Mouse (Mus musculus) kidney, embryonic 16.5 days (tissue): ENCODE measurements at regions not wholly inside any gene's neighbourhood (a gene's known extent, or its start where the extent isn't known, plus 50 kb on each side); places are given as distances from the start of the nearest gene placed in this dataset.
"Not testable (repeated sequence)": the region's sequence is repeated elsewhere in the genome, so short reads cannot be mapped to it uniquely, and the experiment has no call there.

ENCODE experiments used
- ATAC-seq: fragments of 200-750 bp; cut with Nextera tagmentation; 2 replicates; pipeline ENCODE4 v1.8.0; 2017; ENCODE audit warnings: moderate TSS enrichment; ENCODE audit not compliant: low FRiP score, low TSS enrichment
- H3K27ac ChIP-seq: fragments of 300-500 bp; sonication (generic); 2 replicates; pipeline ENCODE4 v1.5.1; 2014; ENCODE audit warnings: low read length
- H3K27me3 ChIP-seq: fragments of 300-500 bp; sonication (generic); 2 replicates; pipeline ENCODE4 v1.6.1; 2014; ENCODE audit warnings: low read length, control low read depth, mixed read lengths; ENCODE audit not compliant: insufficient read depth
- H3K36me3 ChIP-seq: fragments of 300-500 bp; sonication (generic); 2 replicates; pipeline ENCODE4 v1.6.1; 2014; ENCODE audit warnings: low read length, control low read depth, mixed read lengths; ENCODE audit not compliant: insufficient read depth
- H3K4me1 ChIP-seq: fragments of 300-500 bp; sonication (generic); 2 replicates; pipeline ENCODE4 v1.6.1; 2014; ENCODE audit warnings: low read length, control low read depth, mixed read lengths; ENCODE audit not compliant: insufficient read depth
- H3K4me2 ChIP-seq: fragments of 300-500 bp; sonication (generic); replicated peaks from 2 replicates; pipeline ENCODE4 v1.6.1; 2014; ENCODE audit warnings: low read depth, low read length
- H3K4me3 ChIP-seq: fragments of 300-500 bp; sonication (generic); 2 replicates; pipeline ENCODE4 v1.5.1; 2014; ENCODE audit warnings: mild to moderate bottlenecking, low read length
- H3K9ac ChIP-seq: fragments of 300-500 bp; sonication (generic); replicated peaks from 2 replicates; pipeline ENCODE4 v1.6.1; 2014; ENCODE audit warnings: low read length
- H3K9me3 ChIP-seq: fragments of 300-500 bp; sonication (generic); 2 replicates; pipeline ENCODE4 v1.6.1; 2016; ENCODE audit warnings: low read length, control low read depth
- WGBS: fragments of 180-500 bp; shearing (Covaris S2); extraction: QIAGEN DNeasy Blood & Tissue Kit; methylation state at CpG from one replicate; pipeline ENCODE4 v1.1.7; 2014; 5-methylcytosine and 5-hydroxymethylcytosine counted together

- Histone ChIP-seq H3K36me3 (no peaks in the 10 kb centered on the region), H3K27me3 (no peaks in the 10 kb centered on the region), H3K27ac (no peak overlapping the region), H3K4me3 (no peak overlapping the region), H3K4me2 (no peak overlapping the region), H3K9ac (no peak overlapping the region), H3K9me3 (no peaks in the 10 kb centered on the region), H3K4me1 (no peaks in the 10 kb centered on the region)
- no peak for ATAC-seq
Observed at GRCm38 (mm10) chr13:85988633-85989032, 58.1 kb downstream of the Cox7c start.

GRCm38 (mm10) chr13:85982089-85982488, 64.6 kb downstream of the Cox7c start:
- no peaks in the 10 kb centered on the region for H3K36me3 ChIP-seq
- H3K4me3 ChIP-seq, result no peak overlapping the region
- H3K4me1 ChIP-seq, result no peaks in the 10 kb centered on the region
- H3K9me3 ChIP-seq, result no peaks in the 10 kb centered on the region
- ATAC-seq, result no peak
- no peak overlapping the region for H3K9ac ChIP-seq
- H3K27ac ChIP-seq, result no peak overlapping the region
- no peak overlapping the region for H3K4me2 ChIP-seq
- H3K27me3 ChIP-seq, result no peaks in the 10 kb centered on the region
- 68% methylated on average over 1 of the region's 1 CpGs for WGBS

- H3K4me1 ChIP-seq, H3K27me3 ChIP-seq, H3K27ac ChIP-seq, H3K36me3 ChIP-seq, H3K4me2 ChIP-seq, ATAC-seq, H3K9me3 ChIP-seq, H3K4me3 ChIP-seq, H3K9ac ChIP-seq: not testable (repeated sequence)
- WGBS, result 82% methylated on average over 2 of the region's 2 CpGs
Observed at GRCm38 (mm10) chr13:85964005-85964404, 82.7 kb downstream of the Cox7c start.

- no peaks in the 10 kb centered on the region for H3K27me3 ChIP-seq
- no peak overlapping the region for H3K4me3 ChIP-seq
- no peak for ATAC-seq
- H3K9ac ChIP-seq, result no peak overlapping the region
- no peaks in the 10 kb centered on the region for H3K36me3 ChIP-seq
- H3K27ac ChIP-seq, result no peak overlapping the region
- H3K4me2 ChIP-seq, result no peak overlapping the region
- no peaks in the 10 kb centered on the region for H3K4me1 ChIP-seq
- no peaks in the 10 kb centered on the region for H3K9me3 ChIP-seq
Observed at GRCm38 (mm10) chr13:85955284-85955683, 91.4 kb downstream of the Cox7c start.

- no peak for ATAC-seq
- no peaks in the 10 kb centered on the region for H3K4me1 ChIP-seq
- no peaks in the 10 kb centered on the region for H3K9me3 ChIP-seq
- WGBS, result 86% methylated on average over 6 of the region's 6 CpGs
- H3K4me3 ChIP-seq, result no peak overlapping the region
- H3K4me2 ChIP-seq, result no peak overlapping the region
- no peak overlapping the region for H3K9ac ChIP-seq
- H3K27me3 ChIP-seq, result no peaks in the 10 kb centered on the region
- H3K36me3 ChIP-seq, result no peaks in the 10 kb centered on the region
- no peak overlapping the region for H3K27ac ChIP-seq
Observed at GRCm38 (mm10) chr13:85952896-85953295, 93.8 kb downstream of the Cox7c start.

GRCm38 (mm10) chr13:85926825-85927737, 119.6 kb downstream of the Cox7c start:
- 46% methylated on average over 4 of the region's 4 CpGs for whole genome bisulfite sequencing
- Histone ChIP-seq H3K9me3 (no peaks in the 10 kb centered on the region), H3K27ac (peak overlapping the region; percentile 22; the same call in 1 of the 2 replicates), H3K4me1 (0 out of 2 replicates have a peak, but pooled peaks cover 3% of the 10 kb centered on the region), H3K9ac (no peak overlapping the region), H3K4me3 (no peak overlapping the region), H3K27me3 (no peaks in the 10 kb centered on the region), H3K36me3 (no peaks in the 10 kb centered on the region), H3K4me2 (0 out of 2 replicates have a peak overlapping the region, but pooled peaks have one; percentile 12)
- ATAC-seq, result peak; percentile 70; the same call in 1 of the 2 replicates

GRCm38 (mm10) chr13:85926323-85926722, 120.4 kb downstream of the Cox7c start:
- 41% methylated on average over 2 of the region's 2 CpGs for WGBS
- no peak overlapping the region for H3K9ac ChIP-seq
- no peak overlapping the region for H3K4me3 ChIP-seq
- H3K36me3 ChIP-seq, result no peaks in the 10 kb centered on the region
- 0 out of 2 replicates have a peak, but pooled peaks cover 3% of the 10 kb centered on the region for H3K4me1 ChIP-seq
- no peaks in the 10 kb centered on the region for H3K9me3 ChIP-seq
- no peaks in the 10 kb centered on the region for H3K27me3 ChIP-seq
- H3K27ac ChIP-seq, result peak overlapping the region; percentile 22; the same call in 1 of the 2 replicates
- ATAC-seq, result peak; percentile 35; the same call in 1 of the 2 replicates
- 0 out of 2 replicates have a peak overlapping the region, but pooled peaks have one; percentile 12 for H3K4me2 ChIP-seq

GRCm38 (mm10) chr13:85922696-85923095, 124.0 kb downstream of the Cox7c start:
- Histone ChIP-seq H3K27ac (no peak overlapping the region), H3K4me1 (0 out of 2 replicates have a peak, but pooled peaks cover 3% of the 10 kb centered on the region), H3K4me2 (no peak overlapping the region), H3K36me3 (no peaks in the 10 kb centered on the region), H3K27me3 (no peaks in the 10 kb centered on the region), H3K4me3 (no peak overlapping the region), H3K9ac (no peak overlapping the region), H3K9me3 (no peaks in the 10 kb centered on the region)
- ATAC-seq, result no peak
- 87% methylated on average over 2 of the region's 2 CpGs for WGBS

- H3K27ac ChIP-seq, result no peak overlapping the region
- H3K4me2 ChIP-seq, result no peak overlapping the region
- no peaks in the 10 kb centered on the region for H3K27me3 ChIP-seq
- no peaks in the 10 kb centered on the region for H3K9me3 ChIP-seq
- H3K4me3 ChIP-seq, result no peak overlapping the region
- no peak for ATAC-seq
- H3K4me1 ChIP-seq, result no peaks in the 10 kb centered on the region
- no peaks in the 10 kb centered on the region for H3K36me3 ChIP-seq
- H3K9ac ChIP-seq, result no peak overlapping the region
Observed at GRCm38 (mm10) chr13:85901796-85902195, 144.9 kb downstream of the Cox7c start.

GRCm38 (mm10) chr13:85897656-85898055, 149.0 kb downstream of the Cox7c start:
- Histone ChIP-seq H3K36me3 (no peaks in the 10 kb centered on the region), H3K27ac (no peak overlapping the region), H3K4me1 (no peaks in the 10 kb centered on the region), H3K4me2 (no peak overlapping the region), H3K4me3 (no peak overlapping the region), H3K9ac (no peak overlapping the region), H3K9me3 (no peaks in the 10 kb centered on the region), H3K27me3 (no peaks in the 10 kb centered on the region)
- ATAC-seq, result no peak
- 69% methylated on average over 2 of the region's 2 CpGs for WGBS
